Mouse (Mus musculus) forebrain, embryonic 16.5 days (tissue): ENCODE measurements around the gene Kidins220. TPM values are rescaled to one million over a fixed set of nuclear protein-coding genes. Genes with fewer than 3 reads are reported as not detected.
A peak's percentile ranks its signal among the peaks of the same experiment; 100 is the strongest.

Experiments used
- ATAC-seq: fragments of 200-750 bp; cut with Nextera tagmentation; 2 replicates; pipeline ENCODE4 v1.8.0; 2017; ENCODE audit warnings: mild to moderate bottlenecking, moderate library complexity
- H3K27ac ChIP-seq: fragments of 300-500 bp; sonication (generic); 2 replicates; pipeline ENCODE4 v1.5.1; 2014; ENCODE audit warnings: low read length, control low read depth
- H3K27me3 ChIP-seq: fragments of 300-500 bp; sonication (generic); replicated peaks from 2 replicates; pipeline ENCODE4 v1.6.1; 2014; ENCODE audit warnings: low read length; ENCODE audit not compliant: control insufficient read depth, insufficient read depth
- H3K36me3 ChIP-seq: fragments of 300-500 bp; sonication (generic); 2 replicates; pipeline ENCODE4 v1.6.1; 2014; ENCODE audit not compliant: control insufficient read depth, insufficient read depth
- H3K4me1 ChIP-seq: fragments of 300-500 bp; sonication (generic); replicated peaks from 2 replicates; pipeline ENCODE4 v1.6.1; 2014; ENCODE audit warnings: low read length; ENCODE audit not compliant: control insufficient read depth, insufficient read depth
- H3K4me2 ChIP-seq: fragments of 300-500 bp; sonication (generic); 2 replicates; pipeline ENCODE4 v1.6.1; 2014; ENCODE audit warnings: mild to moderate bottlenecking, low read length, control low read depth
- H3K4me3 ChIP-seq: fragments of 300-500 bp; sonication (generic); replicated peaks from 2 replicates; pipeline ENCODE4 v1.5.1; 2014; ENCODE audit warnings: mild to moderate bottlenecking, low read length, control low read depth
- H3K9ac ChIP-seq: fragments of 300-500 bp; sonication (generic); replicated peaks from 2 replicates; pipeline ENCODE4 v1.6.1; 2014; ENCODE audit warnings: low read depth, low read length, control low read depth
- H3K9me3 ChIP-seq: fragments of 300-500 bp; sonication (generic); 2 replicates; pipeline ENCODE4 v1.6.1; 2016; ENCODE audit warnings: low read length; ENCODE audit not compliant: control insufficient read depth
- WGBS: fragments of 180-500 bp; shearing (Covaris S2); extraction: QIAGEN DNeasy Blood & Tissue Kit; methylation state at CpG from one replicate; pipeline ENCODE4 v1.1.7; 2014; 5-methylcytosine and 5-hydroxymethylcytosine counted together
- polyA plus RNA-seq: library from polyadenylated mRNA; unstranded; fragments of >200 nt; fragmentation: Nextera tagmentation; extraction: Ambion mirVana; gene quantifications from 2 replicates; pipeline ENCODE4 v1.2.1, GENCODE M21; 2015

Gene Kidins220
- polyA plus RNA-seq, 1 experiment from 2014 or later, result 179 TPM

DNA sequence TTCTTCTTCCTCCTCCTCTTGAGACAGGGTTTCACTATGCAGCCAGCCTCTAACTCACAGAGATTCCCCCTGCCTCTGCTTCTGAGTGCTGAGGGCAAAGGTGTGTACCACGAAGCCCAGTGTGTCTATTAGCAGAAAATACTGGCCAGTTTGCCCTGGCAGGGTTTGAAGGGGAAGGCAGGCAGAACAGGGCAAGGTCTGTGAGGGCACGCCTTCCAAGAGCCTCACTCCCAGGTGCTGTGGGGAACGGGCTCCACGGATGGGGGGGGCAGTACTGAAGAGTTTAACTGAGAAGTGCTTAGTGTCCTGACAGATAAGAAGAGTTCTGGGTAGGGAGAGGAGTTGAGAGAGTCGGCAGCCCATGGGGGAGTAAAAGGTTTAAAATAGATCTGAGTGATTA lies 1.1 kb upstream of the Kidins220 start:
- H3K4me1 ChIP-seq, result peaks cover 10% of the 10 kb centered on the region
- no peak for ATAC-seq
- 75% methylated on average over 5 of the region's 5 CpGs for WGBS
- no peaks in the 10 kb centered on the region for H3K27me3 ChIP-seq
- no peaks in the 10 kb centered on the region for H3K36me3 ChIP-seq
- H3K9ac ChIP-seq, result no peak overlapping the region
- no peak overlapping the region for H3K4me2 ChIP-seq
- no peak overlapping the region for H3K4me3 ChIP-seq
- H3K9me3 ChIP-seq, result no peaks in the 10 kb centered on the region
- no peak overlapping the region for H3K27ac ChIP-seq

DNA sequence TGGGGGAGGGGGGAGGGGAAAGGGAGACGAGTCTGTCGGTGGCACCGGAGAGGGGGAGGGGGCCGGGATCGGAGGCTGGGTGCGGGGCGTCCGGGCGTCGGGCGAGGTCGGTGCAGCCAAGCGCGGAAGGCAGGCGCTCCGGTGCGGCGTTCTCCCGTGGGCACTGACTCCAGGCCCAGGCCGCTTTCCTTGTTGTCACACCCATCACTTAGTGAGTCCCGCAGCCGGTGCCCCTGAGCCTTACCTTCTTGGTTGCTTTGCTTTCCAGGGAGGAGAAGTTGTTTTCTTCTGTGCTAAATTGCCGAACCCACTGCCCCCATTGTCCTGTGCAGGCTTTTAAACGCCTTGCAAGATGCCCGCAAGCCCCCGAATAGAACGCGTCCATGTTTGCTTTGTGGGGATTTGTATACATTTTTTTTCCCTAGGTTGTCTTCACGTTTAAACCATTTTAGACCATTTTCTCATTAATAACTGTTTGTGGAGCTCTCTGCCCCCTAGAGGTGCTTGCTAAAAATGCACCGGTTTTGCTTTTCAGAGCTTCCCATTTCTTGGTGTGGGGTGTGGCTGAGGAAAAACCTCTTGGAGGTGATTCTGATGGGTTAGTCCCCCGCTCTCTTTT lies 499 bp downstream of the Kidins220 start:
- no peaks in the 10 kb centered on the region for H3K36me3 ChIP-seq
- H3K27me3 ChIP-seq, result no peaks in the 10 kb centered on the region
- H3K4me3 ChIP-seq, result peak overlapping the region; percentile 66
- under 1% methylated on average over 30 of the region's 31 CpGs for WGBS
- peak overlapping the region; percentile 46 for H3K4me2 ChIP-seq
- H3K4me1 ChIP-seq, result peaks cover 14% of the 10 kb centered on the region
- peak overlapping the region; percentile 94 for H3K27ac ChIP-seq
- no peaks in the 10 kb centered on the region for H3K9me3 ChIP-seq
- ATAC-seq, result peak; percentile 73
- H3K9ac ChIP-seq, result peak overlapping the region; percentile 84

- peaks cover 19% of the 10 kb centered on the region for H3K36me3 ChIP-seq
Measured at GRCm38 (mm10) chr12:24985226-24985625, 10.5 kb downstream of the Kidins220 start.

GRCm38 (mm10) chr12:24995350-24995749 lies 20.6 kb downstream of the Kidins220 start:
- H3K36me3 ChIP-seq, result peaks cover 58% of the 10 kb centered on the region
- no peaks in the 10 kb centered on the region for H3K9me3 ChIP-seq
- H3K4me3 ChIP-seq, result no peak overlapping the region
- no peak overlapping the region for H3K9ac ChIP-seq
- no peaks in the 10 kb centered on the region for H3K4me1 ChIP-seq
- H3K27ac ChIP-seq, result no peak overlapping the region
- ATAC-seq, result no peak
- 85% methylated on average over 4 of the region's 4 CpGs for WGBS
- H3K27me3 ChIP-seq, result no peaks in the 10 kb centered on the region
- no peak overlapping the region for H3K4me2 ChIP-seq

More at GRCm38 (mm10) chr12:24985226-24985625, 10.5 kb downstream of the Kidins220 start:
- H3K27me3 ChIP-seq, result no peaks in the 10 kb centered on the region
- no peaks in the 10 kb centered on the region for H3K9me3 ChIP-seq
- no peak for ATAC-seq
- WGBS, result 85% methylated on average over 5 of the region's 5 CpGs
- no peak overlapping the region for H3K9ac ChIP-seq
- H3K4me1 ChIP-seq, result 0 out of 2 replicates have a peak, but pooled peaks cover 2% of the 10 kb centered on the region
- no peak overlapping the region for H3K4me2 ChIP-seq
- no peak overlapping the region for H3K4me3 ChIP-seq
- H3K27ac ChIP-seq, result no peak overlapping the region

DNA sequence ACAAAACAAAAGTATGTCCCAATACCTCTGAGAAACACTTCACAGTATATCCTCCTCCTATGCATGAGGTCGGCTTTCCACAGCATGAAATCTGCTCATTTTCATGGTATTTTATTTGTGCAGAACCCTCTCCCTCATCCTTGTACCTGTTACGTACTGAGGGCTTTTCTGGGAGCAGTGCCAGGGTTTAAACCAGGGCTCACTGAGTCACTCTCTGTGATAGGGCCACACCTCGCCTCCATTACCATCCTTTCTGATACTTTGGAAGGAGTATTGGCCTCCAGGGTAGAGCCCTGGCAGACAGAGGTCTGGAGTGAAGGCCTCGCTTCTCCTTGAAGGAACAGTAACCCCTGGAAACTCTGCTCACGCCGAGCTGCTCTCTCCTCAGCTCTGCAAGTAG lies 30.6 kb downstream of the Kidins220 start:
- H3K4me3 ChIP-seq, result no peak overlapping the region
- peaks cover 50% of the 10 kb centered on the region for H3K36me3 ChIP-seq
- no peak overlapping the region for H3K4me2 ChIP-seq
- H3K9ac ChIP-seq, result no peak overlapping the region
- 84% methylated on average over 6 of the region's 6 CpGs for WGBS
- H3K9me3 ChIP-seq, result no peaks in the 10 kb centered on the region
- no peak overlapping the region for H3K27ac ChIP-seq
- ATAC-seq, result no peak
- no peaks in the 10 kb centered on the region for H3K4me1 ChIP-seq
- H3K27me3 ChIP-seq, result no peaks in the 10 kb centered on the region

DNA sequence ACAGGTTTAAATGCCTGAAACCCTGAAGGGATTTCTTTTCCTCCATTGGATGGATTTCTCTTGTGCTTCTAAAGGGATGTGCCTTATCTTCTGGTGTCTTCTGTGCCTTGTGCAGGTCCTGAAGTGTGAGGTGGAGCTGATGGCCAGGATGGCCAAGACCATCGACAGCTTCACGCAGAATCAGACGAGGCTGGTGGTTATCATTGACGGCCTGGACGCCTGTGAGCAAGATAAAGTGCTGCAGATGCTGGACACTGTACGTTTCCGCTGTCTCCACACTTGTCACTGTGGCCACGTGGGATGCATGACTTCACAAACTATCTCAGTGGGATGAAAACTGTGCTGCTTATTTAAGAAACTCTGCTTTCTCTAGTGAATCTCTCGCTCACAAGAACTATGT lies 35.2 kb downstream of the Kidins220 start:
- H3K4me2 ChIP-seq, result no peak overlapping the region
- no peaks in the 10 kb centered on the region for H3K9me3 ChIP-seq
- WGBS, result 89% methylated on average over 9 of the region's 9 CpGs
- no peak overlapping the region for H3K27ac ChIP-seq
- no peak overlapping the region for H3K4me3 ChIP-seq
- no peaks in the 10 kb centered on the region for H3K27me3 ChIP-seq
- no peaks in the 10 kb centered on the region for H3K4me1 ChIP-seq
- H3K9ac ChIP-seq, result no peak overlapping the region
- peaks cover 52% of the 10 kb centered on the region for H3K36me3 ChIP-seq
- no peak for ATAC-seq

GRCm38 (mm10) chr12:25010416-25010815 lies 35.7 kb downstream of the Kidins220 start:
- H3K36me3 ChIP-seq, result peaks cover 52% of the 10 kb centered on the region
- ATAC-seq, result no peak
- H3K27me3 ChIP-seq, result no peaks in the 10 kb centered on the region
- no peaks in the 10 kb centered on the region for H3K4me1 ChIP-seq
- H3K9me3 ChIP-seq, result no peaks in the 10 kb centered on the region
- no peak overlapping the region for H3K9ac ChIP-seq
- no peak overlapping the region for H3K4me2 ChIP-seq
- H3K27ac ChIP-seq, result no peak overlapping the region
- 94% methylated on average over 1 of the region's 1 CpGs for WGBS
- no peak overlapping the region for H3K4me3 ChIP-seq

GRCm38 (mm10) chr12:25011733-25012367 lies 37.1 kb downstream of the Kidins220 start:
- Histone ChIP-seq H3K4me3 (no peak overlapping the region), H3K9ac (no peak overlapping the region), H3K27ac (no peak overlapping the region), H3K4me2 (no peak overlapping the region), H3K36me3 (peaks cover 51% of the 10 kb centered on the region), H3K27me3 (no peaks in the 10 kb centered on the region), H3K9me3 (no peaks in the 10 kb centered on the region), H3K4me1 (no peaks in the 10 kb centered on the region)
- 81% methylated on average over 15 of the region's 15 CpGs for WGBS
- no peak for ATAC-seq

DNA sequence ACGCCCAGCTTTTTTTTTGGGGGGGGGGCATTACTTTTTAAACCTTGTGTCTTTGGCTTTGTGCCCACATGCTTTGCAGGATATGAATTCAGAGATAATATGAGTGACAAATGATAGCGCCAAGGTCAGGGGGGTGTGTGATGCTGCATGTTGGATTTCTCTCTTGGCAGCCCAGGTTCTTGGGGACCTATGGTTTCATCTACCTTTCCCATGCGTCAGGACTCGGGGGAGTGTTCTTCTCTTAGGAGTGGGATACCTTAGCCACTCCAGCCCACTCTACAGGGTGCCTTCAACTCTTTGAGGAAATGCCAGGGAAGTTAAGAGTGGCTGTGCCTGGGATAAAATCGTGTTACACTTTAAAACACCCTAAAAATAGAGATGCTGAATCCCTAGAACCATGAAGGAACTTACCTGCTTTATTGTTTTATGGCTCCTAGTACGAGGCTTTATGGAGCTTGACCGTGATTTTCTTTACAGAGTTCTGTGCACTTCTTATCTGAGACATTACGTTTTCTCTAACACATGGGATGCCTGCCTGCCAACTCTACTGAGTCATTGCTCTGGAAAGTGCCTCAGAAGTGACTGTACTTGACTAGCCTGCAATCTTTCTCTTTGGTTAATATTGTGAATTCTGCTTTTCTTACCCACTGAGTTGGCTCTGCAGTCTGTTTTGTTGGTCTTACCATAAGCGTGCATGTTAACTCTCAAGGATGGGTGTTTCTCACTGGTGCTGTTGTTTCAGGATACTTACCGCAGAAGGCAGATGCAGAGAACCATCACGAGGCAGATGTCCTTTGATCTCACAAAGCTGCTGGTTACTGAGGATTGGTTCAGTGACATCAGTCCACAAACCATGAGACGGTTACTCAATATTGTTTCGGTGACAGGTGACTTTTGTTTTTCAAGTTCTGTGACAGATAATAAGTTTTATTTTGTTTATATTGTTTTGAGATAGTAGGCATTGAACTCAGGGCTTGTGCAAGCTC lies 38.1 kb downstream of the Kidins220 start:
- no peaks in the 10 kb centered on the region for H3K4me1 ChIP-seq
- H3K4me2 ChIP-seq, result no peak overlapping the region
- no peak overlapping the region for H3K27ac ChIP-seq
- H3K9me3 ChIP-seq, result no peaks in the 10 kb centered on the region
- no peak overlapping the region for H3K9ac ChIP-seq
- WGBS, result 88% methylated on average over 13 of the region's 13 CpGs
- no peaks in the 10 kb centered on the region for H3K27me3 ChIP-seq
- ATAC-seq, result no peak
- H3K36me3 ChIP-seq, result peaks cover 50% of the 10 kb centered on the region
- H3K4me3 ChIP-seq, result no peak overlapping the region
